Mouse (Mus musculus): ENCODE data around the gene Fem1a. TPM values are rescaled to one million over a fixed set of nuclear protein-coding genes. Genes with fewer than 3 reads are reported as not detected.
"Not testable (repeated sequence)": the region's sequence is repeated elsewhere in the genome, so short reads cannot be mapped to it uniquely, and the experiment has no call there.

Gene Fem1a
- polyA plus RNA-seq, 1 experiment from 2014 or later: 19.3 TPM

GRCm38 (mm10) chr17:56258812-56259211 lies 2.2 kb downstream of the Fem1a start:
- Histone ChIP-seq H3K36me3 (ENCODE audit: control insufficient read depth, insufficient read depth, low read length) (peaks cover 11% of the 10 kb centered on the region), H3K4me1 (ENCODE audit: control insufficient read depth, insufficient read depth, low read length) (peaks cover 37% of the 10 kb centered on the region), H3K9ac (ENCODE audit: low read depth, low read length) (peak overlapping the region; percentile 49; the same call in 1 of the 2 replicates), H3K4me2 (peak overlapping the region; percentile 27; the same call in 1 of the 2 replicates)
- not testable (repeated sequence) for H3K27me3 ChIP-seq (ENCODE audit: control insufficient read depth, insufficient read depth, low read length); H3K9me3 ChIP-seq (replicated peaks; ENCODE audit: control insufficient read depth, low read length); H3K4me3 ChIP-seq (ENCODE audit: low read depth, low read length); ATAC-seq (replicated peaks; ENCODE audit: insufficient number of reproducible peaks, low FRiP score, low TSS enrichment); H3K27ac ChIP-seq (ENCODE audit: low read depth, low read length)
- WGBS (ENCODE audit: insufficient replicate concordance): 67% methylated on average over 2 of the region's 2 CpGs

DNA sequence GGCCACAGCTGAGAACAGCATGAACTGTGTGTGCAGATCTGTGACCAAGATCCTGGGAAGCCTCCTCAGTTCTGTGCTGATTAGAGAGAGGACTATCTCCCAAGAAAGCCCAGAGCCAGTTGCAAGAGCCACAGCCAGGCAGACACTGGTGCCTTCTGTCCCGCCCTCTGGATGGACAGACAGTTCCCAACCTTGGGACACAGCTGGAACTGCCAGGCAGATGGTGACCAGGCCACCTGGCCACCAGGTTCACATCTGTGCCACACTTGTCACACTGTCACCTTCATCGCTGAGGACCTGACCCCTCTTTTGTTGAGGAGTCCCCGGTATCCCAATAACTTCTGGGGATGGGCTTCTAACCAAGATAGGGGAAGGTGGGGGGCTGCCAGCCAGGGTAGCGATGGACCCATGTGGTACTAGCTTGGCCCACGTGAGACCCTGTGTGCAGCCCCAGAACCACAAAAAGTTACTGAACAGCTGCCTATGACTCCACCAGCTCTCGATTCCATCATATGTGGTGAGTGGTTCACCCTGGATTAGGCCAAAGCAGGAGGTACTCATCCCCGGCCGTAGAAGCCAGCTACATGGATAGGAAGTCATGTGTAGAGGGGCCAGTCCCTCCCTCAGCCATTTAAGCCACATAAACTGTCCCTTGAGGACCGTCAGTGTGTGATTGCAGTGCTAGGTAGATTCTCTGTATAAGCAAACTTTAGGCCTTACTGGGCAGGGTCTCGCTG lies 2.9 kb downstream of the Fem1a start:
- no peaks in the 10 kb centered on the region for H3K9me3 ChIP-seq (replicated peaks; ENCODE audit: control insufficient read depth, low read length)
- no peak for ATAC-seq (replicated peaks; ENCODE audit: insufficient number of reproducible peaks, low FRiP score, low TSS enrichment)
- H3K4me1 ChIP-seq (ENCODE audit: control insufficient read depth, insufficient read depth, low read length): peaks cover 37% of the 10 kb centered on the region
- H3K36me3 ChIP-seq (ENCODE audit: control insufficient read depth, insufficient read depth, low read length): peaks cover 11% of the 10 kb centered on the region
- peak overlapping the region; percentile 27; the same call in 1 of the 2 replicates for H3K4me2 ChIP-seq
- 86% methylated on average over 10 of the region's 10 CpGs for WGBS (ENCODE audit: insufficient replicate concordance)
- no peaks in the 10 kb centered on the region for H3K27me3 ChIP-seq (ENCODE audit: control insufficient read depth, insufficient read depth, low read length)
- no peak overlapping the region for H3K4me3 ChIP-seq (ENCODE audit: low read depth, low read length)
- peak overlapping the region; percentile 49; the same call in 1 of the 2 replicates for H3K9ac ChIP-seq (ENCODE audit: low read depth, low read length)
- no peak overlapping the region for H3K27ac ChIP-seq (ENCODE audit: low read depth, low read length)

- no peak for ATAC-seq (replicated peaks; ENCODE audit: insufficient number of reproducible peaks, low FRiP score, low TSS enrichment)
- H3K9me3 ChIP-seq (replicated peaks; ENCODE audit: control insufficient read depth, low read length): no peaks in the 10 kb centered on the region
- peaks cover 11% of the 10 kb centered on the region for H3K36me3 ChIP-seq (ENCODE audit: control insufficient read depth, insufficient read depth, low read length)
- no peak overlapping the region for H3K27ac ChIP-seq (ENCODE audit: low read depth, low read length)
- no peak overlapping the region for H3K9ac ChIP-seq (ENCODE audit: low read depth, low read length)
- peaks cover 37% of the 10 kb centered on the region for H3K4me1 ChIP-seq (ENCODE audit: control insufficient read depth, insufficient read depth, low read length)
- H3K27me3 ChIP-seq (ENCODE audit: control insufficient read depth, insufficient read depth, low read length): no peaks in the 10 kb centered on the region
- no peak overlapping the region for H3K4me2 ChIP-seq
- no peak overlapping the region for H3K4me3 ChIP-seq (ENCODE audit: low read depth, low read length)
- 75% methylated on average over 3 of the region's 3 CpGs for WGBS (ENCODE audit: insufficient replicate concordance)
Observed at GRCm38 (mm10) chr17:56261166-56261565, 4.6 kb downstream of the Fem1a start.

DNA sequence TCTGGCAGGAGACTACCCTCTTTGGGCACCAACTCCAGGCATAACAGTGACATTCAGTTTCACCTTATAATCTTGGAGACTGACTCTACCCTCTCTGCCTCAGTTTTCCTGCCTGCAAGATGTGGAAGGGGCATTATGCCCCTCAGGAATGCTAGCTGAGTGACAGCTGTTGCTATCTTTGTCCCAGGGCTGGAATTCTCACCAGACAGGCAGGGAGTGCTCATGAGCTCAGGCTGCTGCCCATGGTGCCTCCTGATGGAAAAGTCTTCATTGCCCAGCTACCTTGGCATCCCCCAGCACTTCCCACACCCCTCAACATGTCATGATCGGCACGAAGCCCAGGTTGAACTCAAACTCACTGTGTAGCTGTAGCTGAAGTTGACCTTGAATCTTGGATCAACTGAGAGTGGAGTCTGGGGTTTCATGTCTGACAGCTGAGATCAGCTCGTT lies 6.1 kb downstream of the Fem1a start:
- H3K36me3 ChIP-seq (ENCODE audit: control insufficient read depth, insufficient read depth, low read length): peaks cover 11% of the 10 kb centered on the region
- no peak for ATAC-seq (replicated peaks; ENCODE audit: insufficient number of reproducible peaks, low FRiP score, low TSS enrichment)
- peak overlapping the region; percentile 19; the same call in 1 of the 2 replicates for H3K9ac ChIP-seq (ENCODE audit: low read depth, low read length)
- peak overlapping the region; percentile 63 for H3K27ac ChIP-seq (ENCODE audit: low read depth, low read length)
- no peak overlapping the region for H3K4me3 ChIP-seq (ENCODE audit: low read depth, low read length)
- 74% methylated on average over 3 of the region's 3 CpGs for WGBS (ENCODE audit: insufficient replicate concordance)
- no peaks in the 10 kb centered on the region for H3K27me3 ChIP-seq (ENCODE audit: control insufficient read depth, insufficient read depth, low read length)
- no peaks in the 10 kb centered on the region for H3K9me3 ChIP-seq (replicated peaks; ENCODE audit: control insufficient read depth, low read length)
- H3K4me2 ChIP-seq: peak overlapping the region; percentile 14; the same call in 1 of the 2 replicates
- peaks cover 33% of the 10 kb centered on the region for H3K4me1 ChIP-seq (ENCODE audit: control insufficient read depth, insufficient read depth, low read length)

GRCm38 (mm10) chr17:56264020-56264419 lies 7.4 kb downstream of the Fem1a start:
- ATAC-seq (replicated peaks; ENCODE audit: insufficient number of reproducible peaks, low FRiP score, low TSS enrichment): peak; percentile 50; the same call in 1 of the 2 replicates
- Histone ChIP-seq H3K4me1 (ENCODE audit: control insufficient read depth, insufficient read depth, low read length) (peaks cover 23% of the 10 kb centered on the region), H3K27ac (ENCODE audit: low read depth, low read length) (no peak overlapping the region), H3K4me2 (no peak overlapping the region), H3K36me3 (ENCODE audit: control insufficient read depth, insufficient read depth, low read length) (peaks cover 6% of the 10 kb centered on the region), H3K9me3 (replicated peaks; ENCODE audit: control insufficient read depth, low read length) (no peaks in the 10 kb centered on the region), H3K9ac (ENCODE audit: low read depth, low read length) (no peak overlapping the region), H3K4me3 (ENCODE audit: low read depth, low read length) (no peak overlapping the region), H3K27me3 (ENCODE audit: control insufficient read depth, insufficient read depth, low read length) (no peaks in the 10 kb centered on the region)
- WGBS (ENCODE audit: insufficient replicate concordance): 23% methylated on average over 8 of the region's 8 CpGs

DNA sequence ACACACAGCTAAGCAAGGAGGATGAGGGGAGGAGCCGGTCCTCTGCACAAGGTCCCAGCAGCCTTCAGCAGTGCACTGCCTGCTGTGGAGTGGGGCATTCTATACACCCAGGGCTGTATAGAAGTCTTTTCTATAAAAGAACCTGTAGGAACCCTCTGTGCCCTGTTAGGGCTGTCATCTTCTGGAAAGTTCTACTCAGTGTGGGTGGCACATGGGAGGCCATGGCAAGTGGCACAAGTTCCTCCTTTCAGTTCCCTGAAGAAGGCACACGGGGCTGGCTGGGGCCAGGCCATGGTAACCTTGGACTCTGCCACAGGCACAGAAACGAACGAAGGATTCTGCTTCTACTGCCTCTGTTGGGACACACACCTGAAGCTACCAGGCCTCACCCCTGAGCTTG lies 8.4 kb downstream of the Fem1a start:
- Histone ChIP-seq H3K9me3 (replicated peaks; ENCODE audit: control insufficient read depth, low read length) (no peaks in the 10 kb centered on the region), H3K9ac (ENCODE audit: low read depth, low read length) (no peak overlapping the region), H3K4me3 (ENCODE audit: low read depth, low read length) (no peak overlapping the region), H3K4me1 (ENCODE audit: control insufficient read depth, insufficient read depth, low read length) (peaks cover 20% of the 10 kb centered on the region), H3K27ac (ENCODE audit: low read depth, low read length) (no peak overlapping the region), H3K27me3 (ENCODE audit: control insufficient read depth, insufficient read depth, low read length) (no peaks in the 10 kb centered on the region), H3K4me2 (no peak overlapping the region), H3K36me3 (ENCODE audit: control insufficient read depth, insufficient read depth, low read length) (peaks cover under 1% of the 10 kb centered on the region)
- WGBS (ENCODE audit: insufficient replicate concordance): 87% methylated on average over 4 of the region's 4 CpGs
- no peak for ATAC-seq (replicated peaks; ENCODE audit: insufficient number of reproducible peaks, low FRiP score, low TSS enrichment)

DNA sequence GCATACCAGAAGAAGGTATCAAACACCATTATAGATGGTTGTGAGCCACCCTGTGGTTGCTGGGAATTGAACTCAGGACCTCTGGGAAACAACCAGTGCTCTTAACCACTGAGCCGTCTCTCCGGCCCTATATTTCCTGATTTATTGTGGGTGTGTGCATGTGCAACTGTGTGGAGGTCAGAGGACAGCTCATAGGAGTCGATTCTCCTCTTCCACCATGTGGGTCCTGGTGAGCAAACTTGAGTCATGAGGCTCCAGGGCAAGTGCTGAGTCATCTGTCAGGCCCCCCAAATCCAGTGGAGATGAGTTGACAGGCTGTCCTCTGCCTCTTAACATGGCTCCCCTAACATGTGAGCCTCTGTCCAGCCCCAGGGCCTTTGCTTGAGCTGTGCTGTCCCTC lies 9.3 kb downstream of the Fem1a start:
- Histone ChIP-seq H3K4me3 (ENCODE audit: low read depth, low read length) (no peak overlapping the region), H3K9me3 (replicated peaks; ENCODE audit: control insufficient read depth, low read length) (no peaks in the 10 kb centered on the region), H3K27me3 (ENCODE audit: control insufficient read depth, insufficient read depth, low read length) (no peaks in the 10 kb centered on the region), H3K36me3 (ENCODE audit: control insufficient read depth, insufficient read depth, low read length) (peaks cover 2% of the 10 kb centered on the region; the same call in 1 of the 2 replicates), H3K27ac (ENCODE audit: low read depth, low read length) (no peak overlapping the region), H3K4me2 (no peak overlapping the region), H3K4me1 (ENCODE audit: control insufficient read depth, insufficient read depth, low read length) (peaks cover 18% of the 10 kb centered on the region), H3K9ac (ENCODE audit: low read depth, low read length) (no peak overlapping the region)
- ATAC-seq (replicated peaks; ENCODE audit: insufficient number of reproducible peaks, low FRiP score, low TSS enrichment): no peak
- WGBS (ENCODE audit: insufficient replicate concordance): 92% methylated on average over 3 of the region's 3 CpGs

DNA sequence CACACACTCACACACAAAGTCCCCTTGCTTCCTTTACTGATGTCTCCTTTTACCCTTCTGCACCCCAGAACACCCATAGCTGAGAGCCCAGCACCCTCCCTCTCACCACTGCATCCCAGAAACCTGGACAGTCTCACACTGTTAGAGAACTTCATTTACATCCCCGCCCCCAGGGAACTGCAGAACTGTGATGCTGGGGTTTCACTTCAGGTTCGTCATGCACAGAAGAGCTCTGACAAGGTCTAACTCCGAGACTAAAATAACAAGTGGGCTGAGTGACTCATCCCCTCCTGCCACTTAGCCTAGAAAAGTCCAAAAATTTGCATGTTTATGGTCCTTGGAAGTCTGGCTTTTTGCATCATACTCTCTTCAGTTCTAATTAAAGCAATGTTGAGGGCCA lies 9.7 kb downstream of the Fem1a start:
- WGBS (ENCODE audit: insufficient replicate concordance): 44% methylated on average over 3 of the region's 3 CpGs
- Histone ChIP-seq H3K27me3 (ENCODE audit: control insufficient read depth, insufficient read depth, low read length) (no peaks in the 10 kb centered on the region), H3K4me2 (no peak overlapping the region), H3K4me1 (ENCODE audit: control insufficient read depth, insufficient read depth, low read length) (peaks cover 15% of the 10 kb centered on the region), H3K36me3 (ENCODE audit: control insufficient read depth, insufficient read depth, low read length) (peaks cover 6% of the 10 kb centered on the region; the same call in 1 of the 2 replicates), H3K4me3 (ENCODE audit: low read depth, low read length) (no peak overlapping the region), H3K27ac (ENCODE audit: low read depth, low read length) (no peak overlapping the region), H3K9me3 (replicated peaks; ENCODE audit: control insufficient read depth, low read length) (no peaks in the 10 kb centered on the region), H3K9ac (ENCODE audit: low read depth, low read length) (no peak overlapping the region)
- ATAC-seq (replicated peaks; ENCODE audit: insufficient number of reproducible peaks, low FRiP score, low TSS enrichment): no peak
